Mouse (Mus musculus): ENCODE data around the gene Ccdc47.

- TF ChIP-seq POLR2A (IDR thresholded peaks at IDR 0.05; ENCODE audit: borderline replicate concordance, extremely low read depth, insufficient read depth, insufficient read length, poor library complexity, severe bottlenecking) = no peak
- no peak for TF ChIP-seq CTCF (IDR thresholded peaks at IDR 0.05; ENCODE audit: borderline replicate concordance, extremely low read depth, insufficient read depth, insufficient read length)
Observed at GRCm38 (mm10) chr11:106263963-106264362, 47.8 kb upstream of the Ccdc47 start.
